Mouse (Mus musculus) neural tube, embryonic 14.5 days (tissue): Measurements from ENCODE around the gene Rph3a. TPM values are rescaled to one million over a fixed set of nuclear protein-coding genes. Genes with fewer than 3 reads are reported as not detected.

Source experiments
- ATAC-seq: fragments of 200-750 bp; cut with Nextera tagmentation; 2 replicates; pipeline ENCODE4 v1.8.0; 2017; ENCODE audit warnings: low read depth, mild to moderate bottlenecking, moderate TSS enrichment, moderate library complexity
- H3K27ac ChIP-seq: fragments of 300-500 bp; sonication (generic); 2 replicates; pipeline ENCODE4 v1.5.1; 2014; ENCODE audit warnings: low read depth, mild to moderate bottlenecking, control low read depth, low read length, moderate library complexity, mixed read lengths
- H3K27me3 ChIP-seq: fragments of 300-500 bp; sonication (generic); 2 replicates; pipeline ENCODE4 v1.6.1; 2014; ENCODE audit warnings: low read length; ENCODE audit not compliant: control insufficient read depth, insufficient read depth
- H3K36me3 ChIP-seq: fragments of 300-500 bp; sonication (generic); 2 replicates; pipeline ENCODE4 v1.6.1; 2014; ENCODE audit warnings: low read length, mixed read lengths; ENCODE audit not compliant: control insufficient read depth, insufficient read depth
- H3K4me1 ChIP-seq: fragments of 300-500 bp; sonication (generic); 2 replicates; pipeline ENCODE4 v1.6.1; 2014; ENCODE audit warnings: low read length; ENCODE audit not compliant: control insufficient read depth, insufficient read depth
- H3K4me2 ChIP-seq: fragments of 300-500 bp; sonication (generic); 2 replicates; pipeline ENCODE4 v1.6.1; 2014; ENCODE audit warnings: mild to moderate bottlenecking, low read depth, low read length, control low read depth
- H3K4me3 ChIP-seq: fragments of 300-500 bp; sonication (generic); 2 replicates; pipeline ENCODE4 v1.5.1; 2014; ENCODE audit warnings: low read depth, low read length, control low read depth, mixed read lengths
- H3K9ac ChIP-seq: fragments of 300-500 bp; sonication (generic); replicated peaks from 2 replicates; pipeline ENCODE4 v1.6.1; 2014; ENCODE audit warnings: low read depth, mild to moderate bottlenecking, control low read depth, low read length, mixed read lengths
- H3K9me3 ChIP-seq: fragments of 300-500 bp; sonication (generic); 2 replicates; pipeline ENCODE4 v1.6.1; 2016; ENCODE audit warnings: low read length; ENCODE audit not compliant: control insufficient read depth
- WGBS: fragments of 180-500 bp; shearing (Covaris S2); extraction: QIAGEN DNeasy Blood & Tissue Kit; methylation state at CpG from one replicate; pipeline ENCODE4 v1.1.7; 2014; 5-methylcytosine and 5-hydroxymethylcytosine counted together
- polyA plus RNA-seq: library from polyadenylated mRNA; unstranded; fragments of >200 nt; fragmentation: Nextera tagmentation; extraction: Ambion mirVana; gene quantifications from 2 replicates; pipeline ENCODE4 v1.2.1, GENCODE M21; 2014

Gene Rph3a
- polyA plus RNA-seq, 1 experiment from 2014 or later, result 20.0 TPM

- H3K9me3 ChIP-seq, result no peaks in the 10 kb centered on the region
- H3K27ac ChIP-seq, result no peak overlapping the region
- WGBS, result 96% methylated on average over 3 of the region's 3 CpGs
- H3K4me3 ChIP-seq, result no peak overlapping the region
- no peak overlapping the region for H3K4me2 ChIP-seq
- H3K9ac ChIP-seq, result no peak overlapping the region
- no peaks in the 10 kb centered on the region for H3K36me3 ChIP-seq
- H3K4me1 ChIP-seq, result no peaks in the 10 kb centered on the region
- ATAC-seq, result no peak
- H3K27me3 ChIP-seq, result no peaks in the 10 kb centered on the region
Measured at GRCm38 (mm10) chr5:120988373-120988772, 21.5 kb downstream of the Rph3a start.

DNA sequence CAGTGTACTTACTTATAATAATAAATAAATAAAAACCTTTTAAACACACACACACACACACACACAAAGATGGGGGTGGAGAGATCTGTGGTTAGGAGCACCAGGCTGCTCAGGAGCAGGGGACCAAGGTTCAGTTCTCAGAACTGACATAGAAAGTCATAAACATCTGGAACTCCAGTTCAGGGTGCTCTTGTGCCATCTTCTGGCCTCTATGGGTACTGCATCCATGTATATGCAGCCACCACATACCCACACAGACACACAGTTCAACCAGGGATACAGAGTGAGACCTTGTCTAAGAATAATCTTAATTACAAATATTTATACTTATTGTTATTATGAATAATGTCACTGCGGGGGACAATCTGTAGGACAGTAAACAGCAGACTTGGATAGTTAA lies 26.9 kb downstream of the Rph3a start:
- WGBS, result 83% methylated on average over 1 of the region's 1 CpGs
- no peaks in the 10 kb centered on the region for H3K36me3 ChIP-seq
- ATAC-seq, result no peak
- no peak overlapping the region for H3K27ac ChIP-seq
- H3K4me2 ChIP-seq, result no peak overlapping the region
- no peaks in the 10 kb centered on the region for H3K9me3 ChIP-seq
- no peak overlapping the region for H3K9ac ChIP-seq
- no peaks in the 10 kb centered on the region for H3K27me3 ChIP-seq
- no peaks in the 10 kb centered on the region for H3K4me1 ChIP-seq
- no peak overlapping the region for H3K4me3 ChIP-seq

GRCm38 (mm10) chr5:120981211-120981610 lies 28.7 kb downstream of the Rph3a start:
- WGBS, result 90% methylated on average over 11 of the region's 11 CpGs
- Histone ChIP-seq H3K9me3 (no peaks in the 10 kb centered on the region), H3K27ac (no peak overlapping the region), H3K4me1 (no peaks in the 10 kb centered on the region), H3K4me2 (no peak overlapping the region), H3K4me3 (no peak overlapping the region), H3K9ac (no peak overlapping the region), H3K36me3 (no peaks in the 10 kb centered on the region), H3K27me3 (no peaks in the 10 kb centered on the region)
- ATAC-seq, result no peak

DNA sequence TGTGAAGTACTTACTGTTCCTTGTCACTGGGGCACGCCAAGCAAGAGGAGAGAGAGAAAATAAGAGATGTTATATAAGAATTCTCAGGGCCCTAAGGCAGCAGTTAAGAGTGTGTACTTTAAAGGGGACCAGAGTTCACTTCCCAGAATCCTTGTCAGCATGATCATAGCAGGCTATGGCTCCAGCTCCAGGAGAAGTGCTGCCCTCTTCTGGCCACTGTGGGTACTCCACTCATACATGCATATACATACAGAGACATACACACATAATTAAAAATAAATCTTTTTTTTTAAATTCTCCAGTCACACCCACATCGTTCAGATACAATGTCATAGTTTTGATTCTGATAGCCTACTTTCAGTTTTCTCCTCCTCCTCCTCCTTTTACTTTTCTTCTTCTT lies 29.8 kb downstream of the Rph3a start:
- Histone ChIP-seq H3K27ac (no peak overlapping the region), H3K4me1 (no peaks in the 10 kb centered on the region), H3K9me3 (no peaks in the 10 kb centered on the region), H3K27me3 (no peaks in the 10 kb centered on the region), H3K9ac (no peak overlapping the region), H3K36me3 (no peaks in the 10 kb centered on the region), H3K4me2 (no peak overlapping the region), H3K4me3 (no peak overlapping the region)
- ATAC-seq, result no peak
- 86% methylated on average over 2 of the region's 2 CpGs for WGBS

- Histone ChIP-seq H3K27me3 (no peaks in the 10 kb centered on the region), H3K4me1 (no peaks in the 10 kb centered on the region), H3K36me3 (no peaks in the 10 kb centered on the region), H3K4me3 (no peak overlapping the region), H3K4me2 (no peak overlapping the region), H3K9ac (no peak overlapping the region), H3K9me3 (no peaks in the 10 kb centered on the region), H3K27ac (no peak overlapping the region)
- ATAC-seq, result no peak
- WGBS, result 41% methylated on average over 3 of the region's 3 CpGs
Measured at GRCm38 (mm10) chr5:120976138-120976537, 33.8 kb downstream of the Rph3a start.

GRCm38 (mm10) chr5:120974522-120974921 lies 35.4 kb downstream of the Rph3a start:
- Histone ChIP-seq H3K27me3 (no peaks in the 10 kb centered on the region), H3K9ac (no peak overlapping the region), H3K4me1 (no peaks in the 10 kb centered on the region), H3K27ac (no peak overlapping the region), H3K4me2 (no peak overlapping the region), H3K4me3 (no peak overlapping the region), H3K9me3 (no peaks in the 10 kb centered on the region), H3K36me3 (no peaks in the 10 kb centered on the region)
- ATAC-seq, result no peak
- 54% methylated on average over 8 of the region's 8 CpGs for WGBS

GRCm38 (mm10) chr5:120972278-120972677 lies 37.6 kb downstream of the Rph3a start:
- H3K4me2 ChIP-seq, result no peak overlapping the region
- ATAC-seq, result no peak
- no peak overlapping the region for H3K9ac ChIP-seq
- H3K9me3 ChIP-seq, result no peaks in the 10 kb centered on the region
- H3K27ac ChIP-seq, result no peak overlapping the region
- no peaks in the 10 kb centered on the region for H3K4me1 ChIP-seq
- no peak overlapping the region for H3K4me3 ChIP-seq
- 84% methylated on average over 6 of the region's 6 CpGs for WGBS
- no peaks in the 10 kb centered on the region for H3K36me3 ChIP-seq
- no peaks in the 10 kb centered on the region for H3K27me3 ChIP-seq

DNA sequence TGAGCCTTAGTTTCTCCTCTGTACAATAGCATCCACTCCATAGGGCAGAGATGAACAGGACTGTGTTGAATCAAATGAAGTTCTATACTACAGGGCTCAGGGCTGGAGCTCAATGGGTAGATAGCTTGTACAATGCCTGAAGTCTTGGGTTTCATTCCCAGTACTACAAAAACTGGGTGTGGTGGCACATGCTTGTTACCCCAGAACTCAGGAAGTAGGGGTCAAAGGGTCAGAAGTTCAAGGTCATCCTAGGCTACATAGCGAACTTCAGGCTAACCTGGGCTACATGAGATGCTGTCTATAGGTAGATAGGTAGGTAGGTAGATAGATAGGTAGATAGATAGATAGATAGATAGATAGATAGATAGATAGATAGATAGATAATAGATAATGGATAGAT lies 38.6 kb downstream of the Rph3a start:
- Histone ChIP-seq H3K9ac (no peak overlapping the region), H3K9me3 (no peaks in the 10 kb centered on the region), H3K4me2 (no peak overlapping the region), H3K4me3 (no peak overlapping the region), H3K4me1 (no peaks in the 10 kb centered on the region), H3K27me3 (no peaks in the 10 kb centered on the region), H3K36me3 (no peaks in the 10 kb centered on the region), H3K27ac (no peak overlapping the region)
- no peak for ATAC-seq
- WGBS, result 88% methylated on average over 1 of the region's 1 CpGs

GRCm38 (mm10) chr5:120969703-120970102 lies 40.2 kb downstream of the Rph3a start:
- 23% methylated on average over 4 of the region's 4 CpGs for WGBS

GRCm38 (mm10) chr5:120968799-120969198 lies 41.1 kb downstream of the Rph3a start:
- Histone ChIP-seq H3K9ac (no peak overlapping the region), H3K27ac (no peak overlapping the region), H3K36me3 (no peaks in the 10 kb centered on the region), H3K4me3 (no peak overlapping the region), H3K4me2 (no peak overlapping the region), H3K27me3 (no peaks in the 10 kb centered on the region), H3K9me3 (no peaks in the 10 kb centered on the region), H3K4me1 (no peaks in the 10 kb centered on the region)
- no peak for ATAC-seq
- WGBS, result 84% methylated on average over 8 of the region's 8 CpGs

More at GRCm38 (mm10) chr5:120969703-120970102, 40.2 kb downstream of the Rph3a start:
- no peak overlapping the region for H3K27ac ChIP-seq
- no peaks in the 10 kb centered on the region for H3K4me1 ChIP-seq
- no peak overlapping the region for H3K9ac ChIP-seq
- no peak overlapping the region for H3K4me3 ChIP-seq
- no peak overlapping the region for H3K4me2 ChIP-seq
- no peak for ATAC-seq
- H3K27me3 ChIP-seq, result no peaks in the 10 kb centered on the region
- no peaks in the 10 kb centered on the region for H3K9me3 ChIP-seq
- no peaks in the 10 kb centered on the region for H3K36me3 ChIP-seq
